Mouse (Mus musculus): Measurements from ENCODE around the gene Rgs13. TPM values are rescaled to one million over a fixed set of nuclear protein-coding genes. Genes with fewer than 3 reads are reported as not detected.
"Not testable (repeated sequence)": the region's sequence is repeated elsewhere in the genome, so short reads cannot be mapped to it uniquely, and the experiment has no call there.

Rgs13 gene
- polyA plus RNA-seq, 1 experiment: 0.35 TPM

DNA sequence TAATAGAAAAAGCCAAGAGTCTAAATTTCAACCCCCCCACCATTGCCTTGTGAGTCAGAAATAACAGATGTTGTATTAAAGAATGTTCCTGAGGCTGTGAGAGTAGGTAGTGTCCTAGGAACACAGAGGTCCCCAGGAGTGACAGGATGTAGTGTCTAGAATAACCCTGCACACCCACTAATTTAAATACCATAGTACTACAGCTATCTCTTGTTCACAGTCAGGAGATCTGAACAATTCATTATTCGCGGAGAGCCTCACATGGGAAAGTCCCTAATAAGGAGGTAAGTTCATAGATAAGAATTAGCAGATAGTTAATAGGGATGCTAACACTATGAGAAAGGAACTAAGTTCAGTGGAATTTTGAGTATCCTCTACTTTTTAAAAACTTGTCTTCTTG lies 10.9 kb downstream of the Rgs13 start:
- DNase-seq (ENCODE audit: low read depth, low spot score): no peak
- 89% methylated on average over 2 of the region's 2 CpGs for WGBS

GRCm38 (mm10) chr1:144152526-144152925 lies 24.6 kb downstream of the Rgs13 start:
- WGBS: 49% methylated on average over 1 of the region's 1 CpGs
- DNase-seq (ENCODE audit: low read depth, low spot score): no peak

DNA sequence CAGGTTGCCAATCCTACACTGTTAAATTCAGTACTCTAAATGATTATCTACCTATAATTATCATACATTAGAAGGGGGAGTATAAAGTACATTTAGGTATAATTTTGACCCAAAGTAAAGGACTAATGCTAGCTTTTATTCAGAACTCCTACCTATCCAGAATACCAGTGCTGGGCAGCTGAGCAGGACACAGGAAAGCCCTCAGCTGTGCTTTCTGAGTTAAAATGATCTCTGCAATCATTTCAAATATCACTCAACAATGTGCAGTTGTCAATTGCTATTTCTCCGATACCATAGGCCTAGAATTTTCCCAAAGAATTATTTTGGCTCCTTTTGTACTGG lies 25.0 kb downstream of the Rgs13 start:
- no peak for DNase-seq (ENCODE audit: low read depth, low spot score)
- WGBS: 93% methylated on average over 1 of the region's 1 CpGs

- no peak for DNase-seq (ENCODE audit: low read depth, low spot score)
- WGBS: 73% methylated on average over 5 of the region's 5 CpGs
Observed at GRCm38 (mm10) chr1:144151401-144152183, 25.6 kb downstream of the Rgs13 start.

- 76% methylated on average over 3 of the region's 3 CpGs for WGBS
- DNase-seq (ENCODE audit: low read depth, low spot score): no peak
Observed at GRCm38 (mm10) chr1:144149997-144150396, 27.2 kb downstream of the Rgs13 start.

GRCm38 (mm10) chr1:144141398-144141797 lies 35.8 kb downstream of the Rgs13 start:
- DNase-seq (ENCODE audit: low read depth, low spot score): not testable (repeated sequence)
- WGBS: 73% methylated on average over 2 of the region's 2 CpGs

DNA sequence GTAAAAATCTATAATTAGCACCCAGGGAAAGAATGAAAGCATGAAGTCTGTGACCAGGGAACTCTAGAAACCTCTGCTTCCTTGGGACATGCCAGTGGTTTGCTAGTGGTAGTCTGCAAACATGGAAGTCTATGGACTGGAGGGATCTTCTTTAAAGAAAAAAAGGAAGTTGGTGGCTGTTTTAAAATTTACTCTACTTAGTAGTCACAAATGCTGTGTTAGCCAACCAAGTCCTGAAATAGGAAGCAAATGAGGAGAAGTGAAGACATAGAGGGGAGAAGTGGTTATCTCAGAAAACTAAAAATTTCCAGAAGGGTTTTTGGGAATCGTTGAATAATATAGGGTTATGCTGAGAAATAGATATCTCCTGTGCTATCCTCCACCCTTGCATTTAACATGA lies 37.3 kb downstream of the Rgs13 start:
- 92% methylated on average over 1 of the region's 1 CpGs for WGBS
- no peak for DNase-seq (ENCODE audit: low read depth, low spot score)

- 56% methylated on average over 7 of the region's 7 CpGs for WGBS
Observed at GRCm38 (mm10) chr1:144127965-144128364, 49.2 kb downstream of the Rgs13 start.

DNA sequence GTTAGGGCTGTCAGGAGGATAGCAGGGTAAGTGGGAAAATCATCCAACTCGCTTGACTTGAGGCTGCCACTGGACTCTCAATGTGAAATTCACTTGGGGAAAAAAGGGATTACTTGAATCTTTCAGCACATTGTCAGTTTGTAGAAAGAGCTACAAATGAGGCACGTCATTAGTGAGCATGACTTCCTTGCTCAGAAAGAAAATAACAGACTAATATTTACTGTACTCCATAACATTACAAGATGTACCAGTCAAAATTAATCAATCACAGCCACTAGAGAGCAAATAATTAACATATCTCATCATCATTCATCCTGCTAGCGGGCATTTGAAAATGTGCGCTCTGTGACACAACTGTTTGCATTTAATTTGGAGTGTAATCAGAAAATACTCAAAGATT lies 57.1 kb downstream of the Rgs13 start:
- 94% methylated on average over 4 of the region's 4 CpGs for WGBS

More at GRCm38 (mm10) chr1:144127965-144128364, 49.2 kb downstream of the Rgs13 start:
- no peak for DNase-seq (ENCODE audit: low read depth, low spot score)

DNA sequence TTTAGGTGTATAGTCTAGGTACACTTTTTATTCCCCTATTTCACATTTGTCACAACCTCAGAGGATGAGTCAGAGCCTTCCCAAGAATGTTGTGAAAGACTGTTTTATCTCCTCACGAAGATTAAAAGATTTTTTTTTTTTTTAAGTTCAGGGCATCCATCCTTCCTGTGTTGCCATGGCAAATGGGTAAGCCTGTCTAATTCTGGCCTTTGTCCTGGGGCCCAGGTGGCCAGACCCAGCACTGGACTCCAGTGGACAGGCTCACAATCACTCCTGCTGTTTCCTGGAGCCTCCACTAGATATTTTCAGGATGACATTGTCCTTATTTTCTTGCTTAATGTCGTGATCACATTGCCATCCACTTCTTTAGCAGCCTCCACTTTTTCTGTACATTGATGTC lies 57.7 kb downstream of the Rgs13 start:
- no peak for DNase-seq (ENCODE audit: low read depth, low spot score)
- 69% methylated on average over 2 of the region's 2 CpGs for WGBS

More for the DNA sequence above, 57.1 kb downstream of the Rgs13 start:
- no peak for DNase-seq (ENCODE audit: low read depth, low spot score)

- DNase-seq (ENCODE audit: low read depth, low spot score): no peak
- 34% methylated on average over 6 of the region's 6 CpGs for WGBS
Observed at GRCm38 (mm10) chr1:144115848-144116727, 61.1 kb downstream of the Rgs13 start.

DNA sequence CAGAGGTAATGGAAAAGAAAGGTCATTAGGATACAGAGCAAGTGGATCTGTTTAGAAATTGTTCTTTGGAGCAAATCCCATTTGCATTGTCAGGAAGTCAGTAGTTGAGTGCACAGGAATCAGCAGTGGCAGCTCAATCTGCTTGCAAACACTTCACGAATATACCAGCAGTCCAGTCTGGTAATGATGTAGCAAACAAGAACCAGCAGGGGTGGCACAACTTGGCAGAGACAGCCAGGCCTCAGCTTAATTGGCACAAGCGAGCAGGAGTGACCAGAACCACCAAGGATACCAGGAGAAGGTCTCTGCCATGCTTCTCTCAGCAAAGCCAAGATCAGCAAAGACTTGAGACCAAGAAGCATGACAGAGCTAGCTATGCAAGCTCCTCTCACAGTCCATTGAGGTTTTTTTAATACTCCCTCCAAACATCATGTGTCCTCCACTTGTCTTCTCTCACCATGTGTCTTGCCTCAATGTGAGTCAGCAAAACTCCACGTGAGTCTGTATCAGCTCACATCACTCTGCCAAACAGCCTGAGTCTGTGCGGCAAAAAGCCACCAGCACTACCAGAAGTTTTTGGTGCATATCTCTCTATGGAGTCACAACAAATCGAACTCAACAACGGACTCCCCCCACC lies 63.6 kb downstream of the Rgs13 start:
- WGBS: 70% methylated on average over 6 of the region's 6 CpGs
- no peak for DNase-seq (ENCODE audit: low read depth, low spot score)

DNA sequence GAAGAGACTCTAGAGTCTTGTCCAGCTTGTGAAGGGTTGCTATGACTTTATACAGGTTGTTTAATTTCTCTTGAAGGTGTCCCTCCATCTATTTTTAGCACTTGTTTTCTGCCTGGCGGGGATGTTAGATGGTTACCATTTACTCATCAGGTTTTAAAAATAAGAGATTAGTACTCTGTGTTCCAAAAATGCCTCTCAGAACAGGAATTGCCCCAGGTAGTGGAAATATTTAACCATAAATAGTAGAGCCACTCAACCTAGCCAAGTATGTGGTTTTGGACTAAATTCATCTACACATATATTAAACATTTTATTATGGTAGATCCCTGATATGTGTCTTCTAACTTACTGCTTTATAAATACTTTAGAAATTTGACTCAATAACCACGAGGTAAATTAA lies 64.2 kb downstream of the Rgs13 start:
- no peak for DNase-seq (ENCODE audit: low read depth, low spot score)
- 56% methylated on average over 2 of the region's 2 CpGs for WGBS

- no peak for DNase-seq (ENCODE audit: low read depth, low spot score)
- WGBS: 61% methylated on average over 1 of the region's 1 CpGs
Observed at GRCm38 (mm10) chr1:144098587-144099258, 78.4 kb downstream of the Rgs13 start.

DNA sequence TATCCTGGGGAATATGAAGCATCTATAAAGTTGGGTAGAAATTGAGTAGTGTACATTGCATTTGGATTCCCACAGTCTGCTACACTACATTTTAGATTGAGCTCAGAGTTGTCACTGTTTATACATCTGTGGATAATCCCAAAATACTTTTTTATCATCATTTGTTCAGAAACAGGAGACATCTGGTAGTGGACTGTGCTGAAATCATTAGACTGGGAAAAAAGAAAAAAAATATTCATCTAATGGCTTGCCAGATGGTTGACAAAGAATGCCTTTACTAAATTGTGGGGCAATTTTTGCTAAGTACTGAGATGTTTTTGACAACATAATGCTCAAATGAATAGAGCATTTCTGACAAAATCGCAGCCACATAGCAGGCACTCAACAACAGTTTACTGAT lies 86.8 kb downstream of the Rgs13 start:
- DNase-seq (ENCODE audit: low read depth, low spot score): no peak
- 86% methylated on average over 1 of the region's 1 CpGs for WGBS

Other genes with a start within 250 kb of the Rgs13 start
- gene Rgs2, start 173.2 kb downstream of the Rgs13 start, polyA plus RNA-seq (2012; rRNA removed): 7.3 TPM in 2 replicates
- 1.8 TPM in 2 replicates for gene Rgs1, start 71.9 kb upstream of the Rgs13 start, polyA plus RNA-seq (2012; rRNA removed)

All from large intestine, adult 2 months (tissue).